Mouse (Mus musculus) forebrain, embryonic 13.5 days (tissue): Measurements from ENCODE around the gene Urgcp. TPM values are rescaled to one million over a fixed set of nuclear protein-coding genes. Genes with fewer than 3 reads are reported as not detected.

Experiments used
- ATAC-seq: fragments of 200-750 bp; cut with Nextera tagmentation; 2 replicates; pipeline ENCODE4 v1.8.0; 2017
- H3K27ac ChIP-seq: fragments of 300-500 bp; sonication (generic); 2 replicates; pipeline ENCODE4 v1.5.1; 2015; ENCODE audit warnings: inconsistent platforms, mild to moderate bottlenecking, moderate library complexity
- H3K27me3 ChIP-seq: fragments of 300-500 bp; sonication (generic); 2 replicates; pipeline ENCODE4 v1.6.1; 2015; ENCODE audit warnings: mild to moderate bottlenecking, inconsistent platforms
- H3K36me3 ChIP-seq: fragments of 300-500 bp; sonication (generic); 2 replicates; pipeline ENCODE4 v1.6.1; 2015; ENCODE audit warnings: mild to moderate bottlenecking, inconsistent platforms; ENCODE audit not compliant: poor library complexity, severe bottlenecking
- H3K4me1 ChIP-seq: fragments of 300-500 bp; sonication (generic); 2 replicates; pipeline ENCODE4 v1.6.1; 2015; ENCODE audit warnings: inconsistent platforms
- H3K4me2 ChIP-seq: fragments of 300-500 bp; sonication (generic); 2 replicates; pipeline ENCODE4 v1.6.1; 2015; ENCODE audit warnings: inconsistent platforms, mild to moderate bottlenecking, moderate library complexity
- H3K4me3 ChIP-seq: fragments of 300-500 bp; sonication (generic); 2 replicates; pipeline ENCODE4 v1.5.1; 2015; ENCODE audit warnings: mild to moderate bottlenecking, inconsistent platforms
- H3K9ac ChIP-seq: fragments of 300-500 bp; sonication (generic); 2 replicates; pipeline ENCODE4 v1.6.1; 2015; ENCODE audit warnings: mild to moderate bottlenecking, inconsistent platforms
- H3K9me3 ChIP-seq: fragments of 300-500 bp; sonication (generic); replicated peaks from 2 replicates; pipeline ENCODE4 v1.6.1; 2016; ENCODE audit warnings: inconsistent platforms
- WGBS: fragments of 180-500 bp; shearing (Covaris S2); methylation state at CpG from one replicate; pipeline ENCODE4 v1.1.7; 2015; 5-methylcytosine and 5-hydroxymethylcytosine counted together
- polyA plus RNA-seq: library from polyadenylated mRNA; unstranded; fragments of >200 nt; fragmentation: Nextera tagmentation; extraction: Ambion mirVana; gene quantifications from 2 replicates; pipeline ENCODE4 v1.2.1, GENCODE M21; 2015

Urgcp gene
- polyA plus RNA-seq, 1 experiment from 2014 or later, result 24.9 TPM

DNA sequence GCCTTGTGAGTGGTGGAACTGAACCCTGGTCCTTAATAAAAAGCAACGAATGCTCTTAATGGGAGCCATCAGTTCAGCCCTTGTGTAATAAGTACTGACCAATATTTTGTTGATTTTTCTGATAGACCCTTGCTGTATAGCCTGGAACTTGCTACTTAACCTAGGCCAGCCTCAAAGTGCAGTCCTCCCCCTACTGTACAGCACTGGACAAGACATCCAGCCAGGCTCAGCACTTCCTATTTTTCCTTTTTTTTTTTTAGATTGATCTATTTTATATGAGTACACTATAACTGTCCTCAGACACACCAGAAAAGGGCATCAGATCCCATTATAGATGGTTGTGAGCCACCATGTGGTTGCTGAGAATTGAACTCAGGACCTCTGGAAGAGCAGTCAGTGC is 58.8 kb downstream of the Urgcp start:
- peaks cover 19% of the 10 kb centered on the region for H3K4me1 ChIP-seq
- no peaks in the 10 kb centered on the region for H3K9me3 ChIP-seq
- no peak overlapping the region for H3K4me2 ChIP-seq
- no peak overlapping the region for H3K27ac ChIP-seq
- no peaks in the 10 kb centered on the region for H3K27me3 ChIP-seq
- no peak for ATAC-seq
- H3K36me3 ChIP-seq, result peaks cover 24% of the 10 kb centered on the region
- WGBS, result 93% methylated on average over 1 of the region's 1 CpGs
- H3K9ac ChIP-seq, result no peak overlapping the region
- no peak overlapping the region for H3K4me3 ChIP-seq

DNA sequence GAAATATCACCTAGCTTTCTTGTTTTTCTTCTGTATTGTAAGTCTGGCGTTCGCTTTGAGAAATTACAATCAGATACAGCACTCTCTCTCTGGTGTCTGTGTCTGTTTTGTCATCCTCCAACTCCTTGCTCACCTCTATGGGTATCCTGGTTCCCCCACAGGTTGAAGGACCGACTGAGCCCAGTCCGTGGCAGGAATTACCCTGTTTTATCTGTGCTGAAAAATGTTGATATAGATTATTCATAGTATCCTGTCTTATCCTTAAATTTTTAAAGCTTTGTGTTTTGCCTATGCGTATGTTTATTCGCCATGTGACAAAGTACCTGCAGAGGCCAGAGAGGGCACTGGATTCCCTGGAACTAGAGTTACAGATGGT is 59.2 kb downstream of the Urgcp start:
- Histone ChIP-seq H3K9ac (no peak overlapping the region), H3K36me3 (peaks cover 24% of the 10 kb centered on the region), H3K4me1 (peaks cover 19% of the 10 kb centered on the region), H3K27ac (no peak overlapping the region), H3K4me2 (no peak overlapping the region), H3K4me3 (no peak overlapping the region), H3K9me3 (no peaks in the 10 kb centered on the region), H3K27me3 (no peaks in the 10 kb centered on the region)
- no peak for ATAC-seq
- WGBS, result 80% methylated on average over 6 of the region's 6 CpGs

DNA sequence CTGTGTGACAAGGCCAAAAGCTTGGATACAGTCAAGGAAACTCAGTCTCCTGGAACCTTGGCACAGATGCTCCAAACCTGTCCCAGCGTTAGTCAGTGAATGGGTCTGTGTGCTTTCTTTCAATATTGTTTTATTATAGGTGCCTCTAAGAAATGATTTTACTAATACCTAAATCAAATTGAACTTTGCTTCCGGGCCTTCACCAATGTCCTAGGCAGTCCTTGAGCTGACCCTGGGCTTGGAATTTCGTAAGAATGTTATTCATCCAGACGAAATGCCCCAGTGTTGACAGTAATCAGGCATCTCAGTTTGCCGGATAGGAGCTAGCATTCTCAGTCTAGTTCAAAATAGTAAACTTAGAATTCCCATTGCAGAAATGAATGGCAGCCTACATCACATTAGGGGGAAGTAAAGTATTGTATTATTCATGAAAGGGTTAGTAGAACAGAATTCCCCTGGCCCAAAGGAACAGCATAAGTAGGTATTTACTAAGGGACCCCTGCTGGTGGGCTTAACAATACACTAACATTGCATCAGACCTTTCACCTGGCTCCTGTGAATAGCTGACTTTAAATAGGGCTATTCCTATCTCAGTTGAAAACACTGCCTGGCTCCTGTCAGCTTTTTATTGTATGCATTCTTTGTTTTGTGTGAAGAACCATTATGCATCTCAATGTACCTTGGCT is 59.8 kb downstream of the Urgcp start:
- no peaks in the 10 kb centered on the region for H3K27me3 ChIP-seq
- WGBS, result 61% methylated on average over 5 of the region's 5 CpGs
- H3K36me3 ChIP-seq, result peaks cover 24% of the 10 kb centered on the region
- no peak overlapping the region for H3K9ac ChIP-seq
- H3K27ac ChIP-seq, result no peak overlapping the region
- no peak overlapping the region for H3K4me2 ChIP-seq
- ATAC-seq, result no peak
- no peaks in the 10 kb centered on the region for H3K9me3 ChIP-seq
- H3K4me3 ChIP-seq, result no peak overlapping the region
- H3K4me1 ChIP-seq, result peaks cover 19% of the 10 kb centered on the region

DNA sequence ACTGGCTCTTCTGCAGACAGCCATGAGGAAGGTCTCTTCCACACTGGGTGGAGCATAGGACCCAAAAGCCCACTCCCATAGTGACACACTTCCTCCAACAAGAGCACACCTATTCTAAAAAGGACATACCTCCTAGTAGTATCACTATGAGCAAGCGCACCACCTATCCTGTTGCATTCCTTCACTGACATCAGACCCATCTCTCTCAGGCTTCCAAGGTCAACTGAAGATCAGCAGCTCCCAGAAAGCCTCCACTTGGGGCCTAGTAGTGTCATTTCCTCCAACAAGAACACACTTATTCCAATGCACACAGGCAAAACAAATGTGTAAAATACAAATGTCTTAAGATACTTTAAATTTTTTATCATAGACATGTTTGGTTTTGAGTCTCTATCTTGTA is 60.4 kb downstream of the Urgcp start:
- WGBS, result 93% methylated on average over 1 of the region's 1 CpGs
- peaks cover 24% of the 10 kb centered on the region for H3K36me3 ChIP-seq

DNA sequence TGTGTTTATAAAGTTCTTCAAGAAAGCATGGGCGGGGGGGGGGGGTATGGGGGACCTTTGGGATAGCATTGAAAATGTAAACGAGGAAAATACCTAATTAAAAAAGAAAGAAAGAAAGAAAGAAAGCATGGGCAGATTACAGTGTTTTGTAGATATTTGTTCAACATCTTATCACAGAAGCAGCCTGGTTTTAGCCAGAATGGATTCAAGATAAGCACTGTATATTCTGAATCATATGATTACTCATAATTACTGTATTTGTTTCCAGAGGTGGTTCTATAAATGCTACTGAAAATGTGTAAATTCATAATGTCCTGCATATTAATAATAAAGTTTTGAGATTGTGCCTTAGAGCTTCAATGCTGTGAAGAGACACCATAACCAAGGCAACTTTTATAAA is 60.9 kb downstream of the Urgcp start:
- Histone ChIP-seq H3K27ac (no peak overlapping the region), H3K4me2 (no peak overlapping the region), H3K4me3 (no peak overlapping the region), H3K4me1 (peaks cover 11% of the 10 kb centered on the region), H3K36me3 (peaks cover 24% of the 10 kb centered on the region), H3K9me3 (no peaks in the 10 kb centered on the region), H3K9ac (no peak overlapping the region), H3K27me3 (no peaks in the 10 kb centered on the region)
- ATAC-seq, result no peak
- 79% methylated on average over 2 of the region's 2 CpGs for WGBS

More for the DNA sequence above, 60.4 kb downstream of the Urgcp start:
- ATAC-seq, result no peak
- Histone ChIP-seq H3K27me3 (no peaks in the 10 kb centered on the region), H3K9ac (no peak overlapping the region), H3K27ac (no peak overlapping the region), H3K9me3 (no peaks in the 10 kb centered on the region), H3K4me3 (no peak overlapping the region), H3K4me1 (peaks cover 17% of the 10 kb centered on the region), H3K4me2 (no peak overlapping the region)

DNA sequence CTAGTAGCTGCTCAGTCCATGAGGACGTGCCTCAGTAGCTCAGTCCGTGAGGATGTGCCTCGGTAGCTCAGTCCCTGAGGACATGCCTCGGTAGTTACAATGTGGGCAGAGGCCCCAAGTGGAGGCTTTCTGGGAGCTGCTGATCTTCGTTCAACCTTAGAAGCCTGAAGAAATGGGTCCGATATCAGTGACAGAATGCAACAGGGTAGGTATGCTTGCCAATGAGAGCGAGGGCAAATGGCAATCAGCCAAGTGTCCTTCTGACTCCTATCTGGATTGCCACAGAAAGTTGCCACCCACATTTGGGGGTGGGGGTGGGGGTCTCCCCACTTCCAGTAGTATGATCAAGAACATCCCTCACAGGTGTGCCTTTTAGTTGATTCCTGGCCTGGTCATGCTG is 61.4 kb downstream of the Urgcp start:
- Histone ChIP-seq H3K27ac (no peak overlapping the region), H3K9ac (no peak overlapping the region), H3K9me3 (no peaks in the 10 kb centered on the region), H3K36me3 (peaks cover 24% of the 10 kb centered on the region), H3K4me2 (no peak overlapping the region), H3K4me1 (peaks cover 6% of the 10 kb centered on the region), H3K27me3 (no peaks in the 10 kb centered on the region), H3K4me3 (no peak overlapping the region)
- ATAC-seq, result no peak
- WGBS, result 92% methylated on average over 7 of the region's 7 CpGs

DNA sequence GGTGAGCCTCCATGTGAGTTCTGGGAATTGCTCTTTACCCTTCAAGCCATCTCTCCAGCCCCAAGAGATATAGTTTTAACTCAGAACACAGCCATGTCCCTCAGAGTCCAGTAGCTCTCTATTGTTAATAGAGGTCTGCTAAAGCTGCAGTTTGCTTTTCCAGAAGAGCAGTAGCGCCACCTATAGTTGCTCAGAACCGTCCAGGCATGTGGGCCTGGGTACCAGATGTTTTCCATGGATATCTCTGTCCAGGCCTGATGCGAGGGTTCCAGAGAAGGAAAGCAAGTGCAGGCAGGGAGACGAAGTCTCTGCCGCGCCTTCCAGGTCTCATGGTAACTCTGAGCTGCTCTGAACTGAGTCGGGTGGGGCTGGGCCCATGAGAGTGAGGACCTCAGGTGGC is 70.4 kb downstream of the Urgcp start:
- H3K9me3 ChIP-seq, result no peaks in the 10 kb centered on the region; the same call in 1 of the 2 replicates
- no peaks in the 10 kb centered on the region for H3K27me3 ChIP-seq
- no peaks in the 10 kb centered on the region for H3K4me1 ChIP-seq
- no peaks in the 10 kb centered on the region for H3K36me3 ChIP-seq
- no peak overlapping the region for H3K4me2 ChIP-seq
- H3K9ac ChIP-seq, result no peak overlapping the region
- ATAC-seq, result no peak
- no peak overlapping the region for H3K4me3 ChIP-seq
- WGBS, result 48% methylated on average over 7 of the region's 7 CpGs
- H3K27ac ChIP-seq, result no peak overlapping the region

DNA sequence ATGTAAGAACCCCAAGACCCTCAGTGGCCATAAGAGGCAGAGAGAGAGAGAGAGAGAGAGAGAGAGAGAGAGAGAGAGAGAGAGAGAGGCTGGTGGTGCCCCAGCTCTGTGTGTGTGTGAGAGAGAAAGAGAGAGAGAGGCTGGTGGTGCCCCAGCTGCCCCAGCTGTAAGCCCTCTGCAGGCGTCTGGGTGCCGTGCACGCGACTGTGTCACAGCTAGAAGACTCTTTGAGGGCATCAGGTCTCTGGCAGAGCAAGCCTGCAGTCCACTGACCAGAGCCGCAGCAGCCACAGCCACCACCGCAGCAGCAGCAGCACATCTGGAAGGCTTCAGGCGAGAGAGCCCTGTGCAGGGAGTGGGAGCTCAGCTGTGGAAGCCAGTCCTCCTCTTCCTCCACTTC is 77.9 kb downstream of the Urgcp start:
- WGBS, result 38% methylated on average over 7 of the region's 7 CpGs

DNA sequence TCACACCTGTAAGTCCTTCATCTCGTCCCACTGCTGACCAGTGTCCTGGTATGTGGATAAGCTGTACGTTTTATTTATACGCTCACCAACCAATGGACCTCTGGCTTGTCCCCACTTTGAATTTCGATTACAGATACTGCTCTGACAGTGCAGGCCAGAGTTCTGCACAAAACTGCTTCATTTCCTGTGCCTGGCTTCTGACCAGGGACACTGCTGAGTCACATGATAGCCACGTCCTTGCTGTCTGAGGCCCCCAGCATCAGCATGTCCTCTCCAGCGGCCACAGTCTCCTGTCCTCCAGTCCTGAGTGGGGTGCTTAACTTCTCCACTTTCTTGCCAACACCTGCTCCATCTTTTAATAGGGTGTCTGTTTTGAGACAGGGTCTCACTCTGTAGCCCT is 79.6 kb downstream of the Urgcp start:
- no peak for ATAC-seq
- H3K4me3 ChIP-seq, result no peak overlapping the region
- no peak overlapping the region for H3K27ac ChIP-seq
- no peaks in the 10 kb centered on the region for H3K36me3 ChIP-seq
- no peaks in the 10 kb centered on the region for H3K4me1 ChIP-seq
- WGBS, result 77% methylated on average over 6 of the region's 6 CpGs
- no peak overlapping the region for H3K4me2 ChIP-seq
- H3K9me3 ChIP-seq, result no peaks in the 10 kb centered on the region
- no peak overlapping the region for H3K9ac ChIP-seq
- H3K27me3 ChIP-seq, result no peaks in the 10 kb centered on the region

More for the DNA sequence above, 77.9 kb downstream of the Urgcp start:
- Histone ChIP-seq H3K4me1 (no peaks in the 10 kb centered on the region), H3K36me3 (no peaks in the 10 kb centered on the region), H3K9me3 (no peaks in the 10 kb centered on the region), H3K9ac (no peak overlapping the region), H3K4me3 (no peak overlapping the region), H3K4me2 (no peak overlapping the region), H3K27me3 (no peaks in the 10 kb centered on the region), H3K27ac (no peak overlapping the region)
- ATAC-seq, result no peak

Other genes starting within 250 kb of the Urgcp start
- 90.6 and 95.2 TPM in 2 replicates for gene Xbp1, start 241.7 kb downstream of the Urgcp start, polyA plus RNA-seq
- 15.1 and 15.4 TPM in 2 replicates for gene Ccdc117, start 220.2 kb downstream of the Urgcp start, polyA plus RNA-seq
- not detected in 2 replicates for gene Ankrd36, start 192.7 kb downstream of the Urgcp start, polyA plus RNA-seq
- 185 and 188 TPM in 2 replicates for gene Mrps24, start 46.7 kb downstream of the Urgcp start, polyA plus RNA-seq
- gene Dbnl, start 26.1 kb upstream of the Urgcp start, polyA plus RNA-seq, result 133 and 136 TPM in 2 replicates
- 1.2 and 3.1 TPM in 2 replicates for gene Pgam2, start 41.4 kb upstream of the Urgcp start, polyA plus RNA-seq
- gene Polm, start 75.6 kb upstream of the Urgcp start, polyA plus RNA-seq, result 7.6 and 7.8 TPM in 2 replicates
- 5.5 and 6.0 TPM in 2 replicates for gene Aebp1, start 99.6 kb upstream of the Urgcp start, polyA plus RNA-seq
- 100 and 102 TPM in 2 replicates for gene Pold2, start 115.9 kb upstream of the Urgcp start, polyA plus RNA-seq
- 1.5 TPM in 1 of 2 replicates, not detected in the other for gene Myl7, start 136.4 kb upstream of the Urgcp start, polyA plus RNA-seq
- gene Gck, start 187.7 kb upstream of the Urgcp start, polyA plus RNA-seq, result 4.7 and 5.8 TPM in 2 replicates
- 65.3 and 83.1 TPM in 2 replicates for gene Ykt6, start 193.3 kb upstream of the Urgcp start, polyA plus RNA-seq